Mouse (Mus musculus): ENCODE measurements around the gene 4930470P17Rik. TPM values are rescaled to one million over a fixed set of nuclear protein-coding genes. Genes with fewer than 3 reads are reported as not detected.
"Not testable (repeated sequence)": the region's sequence is repeated elsewhere in the genome, so short reads cannot be mapped to it uniquely, and the experiment has no call there.

4930470P17Rik gene
- total RNA-seq (2021) = not detected
- long read RNA-seq, experiment 1 = 0 reads
- long read RNA-seq, experiment 2 = 0 reads

- no peak for DNase-seq
These were observed at the start of gene 4930470P17Rik for GRCm38 (mm10) chr2:170601917-170602316. Gene 4930470P17Rik (minus strand): TSS chr2:170602017.

- DNase-seq = no peak
These were observed 49.7 kb upstream of the 4930470P17Rik start for GRCm38 (mm10) chr2:170651483-170651882.

GRCm38 (mm10) chr2:170648542-170648941, 46.7 kb upstream of the 4930470P17Rik start:
- no peak for DNase-seq

GRCm38 (mm10) chr2:170646201-170646600, 44.4 kb upstream of the 4930470P17Rik start:
- DNase-seq = no peak

GRCm38 (mm10) chr2:170642338-170642806, 40.6 kb upstream of the 4930470P17Rik start:
- DNase-seq = no peak

- DNase-seq = no peak
These were observed 38.5 kb upstream of the 4930470P17Rik start for GRCm38 (mm10) chr2:170640281-170640680.

GRCm38 (mm10) chr2:170638746-170639145, 36.9 kb upstream of the 4930470P17Rik start:
- no peak for DNase-seq

GRCm38 (mm10) chr2:170632998-170633622, 31.3 kb upstream of the 4930470P17Rik start:
- DNase-seq = no peak

- DNase-seq = no peak
These were observed 30.6 kb upstream of the 4930470P17Rik start for GRCm38 (mm10) chr2:170632386-170632785.

- DNase-seq = no peak
These were observed 29.6 kb upstream of the 4930470P17Rik start for GRCm38 (mm10) chr2:170631375-170631774.

GRCm38 (mm10) chr2:170630553-170630952, 28.7 kb upstream of the 4930470P17Rik start:
- DNase-seq = no peak

GRCm38 (mm10) chr2:170627991-170628390, 26.2 kb upstream of the 4930470P17Rik start:
- not testable (repeated sequence) for DNase-seq

GRCm38 (mm10) chr2:170624201-170624880, 22.5 kb upstream of the 4930470P17Rik start:
- not testable (repeated sequence) for DNase-seq

- DNase-seq = no peak
These were observed 21.2 kb upstream of the 4930470P17Rik start for GRCm38 (mm10) chr2:170622985-170623384.

GRCm38 (mm10) chr2:170618862-170619492, 17.2 kb upstream of the 4930470P17Rik start:
- no peak for DNase-seq

GRCm38 (mm10) chr2:170611794-170612193, 10.0 kb upstream of the 4930470P17Rik start:
- DNase-seq = not testable (repeated sequence)

- no peak for DNase-seq
These were observed 646 bp downstream of the 4930470P17Rik start for GRCm38 (mm10) chr2:170601171-170601570.

- peak in 1 of 2 experiments; percentile 10 for DNase-seq
These were observed 4.2 kb downstream of the 4930470P17Rik start for GRCm38 (mm10) chr2:170597586-170597985.

- peak; percentile 56 to 58 for DNase-seq
These were observed 5.1 kb downstream of the 4930470P17Rik start for GRCm38 (mm10) chr2:170596726-170597125.

GRCm38 (mm10) chr2:170592161-170592560, 9.7 kb downstream of the 4930470P17Rik start:
- no peak for DNase-seq

- DNase-seq = no peak
These were observed 13.4 kb downstream of the 4930470P17Rik start for GRCm38 (mm10) chr2:170588369-170588900.

- DNase-seq = no peak
These were observed 17.1 kb downstream of the 4930470P17Rik start for GRCm38 (mm10) chr2:170584678-170585077.

- DNase-seq = no peak
These were observed 22.3 kb downstream of the 4930470P17Rik start for GRCm38 (mm10) chr2:170579551-170579950.

All from adrenal gland, postnatal 36 days (tissue).